Mouse (Mus musculus): ENCODE measurements around the gene Cntn6. TPM values are rescaled to one million over a fixed set of nuclear protein-coding genes. Genes with fewer than 3 reads are reported as not detected.

The Cntn6 gene
- 0.01 and 0.02 TPM in 2 replicates for polyA plus RNA-seq (2012; rRNA removed)
- polyA plus RNA-seq (2014; fragmentation: Nextera tagmentation; extraction: Ambion mirVana): not detected in 2 replicates

DNA sequence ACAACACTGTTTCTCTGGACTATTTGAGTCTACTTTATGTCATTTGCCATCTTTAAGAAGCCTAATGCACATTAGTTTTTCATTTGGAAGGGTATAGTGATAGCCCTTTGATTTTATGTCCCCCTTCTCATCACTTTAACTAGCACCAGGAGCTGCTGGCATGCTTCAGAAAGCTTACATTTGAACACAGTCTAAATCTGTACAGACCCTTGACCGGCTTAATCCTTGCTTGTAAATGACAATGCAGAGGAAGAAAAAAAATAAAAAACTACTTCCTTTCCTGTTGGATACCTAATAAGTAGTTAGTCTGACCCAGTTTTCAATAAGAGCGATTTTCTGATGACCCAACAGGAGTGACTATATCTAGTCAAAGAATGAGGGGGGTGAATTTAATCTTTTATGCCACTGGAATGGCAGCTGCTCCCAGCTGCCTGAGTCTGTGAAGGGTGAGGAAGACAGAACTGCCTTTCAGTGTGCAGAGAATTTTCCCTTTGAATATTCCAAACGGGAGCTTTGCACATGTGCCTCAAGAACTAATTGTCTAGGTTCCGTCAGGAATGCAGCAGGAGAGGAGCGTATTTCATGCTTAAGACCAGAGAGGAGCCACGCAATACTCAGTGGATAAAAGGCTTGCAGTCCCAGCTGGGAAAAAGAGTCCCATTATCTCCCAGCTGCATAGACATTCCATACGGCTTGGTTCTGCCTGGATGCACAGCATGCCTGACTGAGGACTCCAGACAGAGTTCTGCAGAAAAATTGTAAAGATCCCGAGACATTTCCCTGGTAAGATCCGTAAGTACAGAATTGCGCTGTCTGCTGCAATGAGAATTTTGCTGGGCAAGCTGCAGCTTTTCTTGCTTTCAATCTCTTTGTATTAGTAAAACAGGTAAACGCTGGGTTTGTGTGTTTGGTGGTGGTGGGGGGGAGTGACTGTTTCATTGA is at the start of gene Cntn6:
Cntn6 (plus strand) TSS at position 301 of the 942 bp plus-strand sequence.
- Histone ChIP-seq H3K9me3 (ENCODE audit: control insufficient read depth, low read length) (no peaks in the 10 kb centered on the region), H3K9ac (replicated peaks) (no peak within 1 kb of the TSS), H3K36me3 (replicated peaks; ENCODE audit: control insufficient read depth, insufficient read depth, low read depth) (no peaks in the 10 kb centered on the region), H3K4me3 (ENCODE audit: insufficient read depth in 1 of 2, low read depth in 2 of 2, low read length in 2 of 2) (no peak within 1 kb of the TSS), H3K4me2 (ENCODE audit: low read depth) (no peak within 1 kb of the TSS), H3K27ac (no peak within 1 kb of the TSS), H3K27me3 (ENCODE audit: control insufficient read depth, insufficient read depth, low read length) (no peaks in the 10 kb centered on the region), H3K4me1 (replicated peaks; ENCODE audit: control insufficient read depth in 2 of 2, insufficient read depth in 2 of 2, low read length in 1 of 2) (no peaks in the 10 kb centered on the region)
- no peak for ATAC-seq (ENCODE audit: insufficient read depth)
- whole genome bisulfite sequencing (ENCODE audit: insufficient replicate concordance): 66% methylated on average over 11 of the region's 11 CpGs
- no peak for DNase-seq (ENCODE audit: low read depth in 3 of 3, low spot score in 3 of 3)
- no peak for TF ChIP-seq CTCF (IDR thresholded peaks at IDR 0.05; ENCODE audit: low read depth)
- TF ChIP-seq EP300 (IDR thresholded peaks at IDR 0.05; ENCODE audit: low read depth): no peak

DNA sequence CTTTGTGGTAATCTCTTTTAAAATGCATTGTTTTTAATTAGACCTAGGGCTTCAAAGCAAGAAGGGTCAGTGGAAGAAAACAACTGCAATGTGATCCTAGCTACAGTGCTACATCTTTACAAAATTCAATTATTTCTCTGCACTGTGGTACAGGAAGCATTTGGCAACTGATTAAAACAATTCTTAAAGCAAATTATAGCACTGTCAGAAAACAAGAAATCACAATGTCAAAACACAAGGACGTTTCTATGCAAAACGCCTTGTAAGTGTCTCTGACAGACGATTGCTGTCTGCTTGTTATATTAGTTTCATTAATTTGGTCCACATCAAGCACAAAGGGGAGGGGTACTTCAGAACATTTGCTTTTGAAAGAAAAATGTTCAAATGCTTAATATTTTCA is 48.9 kb upstream of the Cntn6 start:
- Histone ChIP-seq H3K9ac (replicated peaks) (no peak overlapping the region), H3K4me1 (replicated peaks; ENCODE audit: control insufficient read depth in 2 of 2, insufficient read depth in 2 of 2, low read length in 1 of 2) (no peaks in the 10 kb centered on the region), H3K4me3 (ENCODE audit: insufficient read depth in 1 of 2, low read depth in 2 of 2, low read length in 2 of 2) (no peak overlapping the region), H3K9me3 (ENCODE audit: control insufficient read depth, low read length) (no peaks in the 10 kb centered on the region), H3K27me3 (ENCODE audit: control insufficient read depth, insufficient read depth, low read length) (no peaks in the 10 kb centered on the region), H3K27ac (no peak overlapping the region), H3K4me2 (ENCODE audit: low read depth) (no peak overlapping the region), H3K36me3 (replicated peaks; ENCODE audit: control insufficient read depth, insufficient read depth, low read depth) (no peaks in the 10 kb centered on the region)
- ATAC-seq (ENCODE audit: insufficient read depth) (no peak), DNase-seq (ENCODE audit: low read depth in 3 of 3, low spot score in 3 of 3) (no peak)
- TF ChIP-seq CTCF (IDR thresholded peaks at IDR 0.05; ENCODE audit: low read depth) (no peak), EP300 (IDR thresholded peaks at IDR 0.05; ENCODE audit: low read depth) (no peak)
- 68% methylated on average over 3 of the region's 3 CpGs for WGBS (ENCODE audit: insufficient replicate concordance)

DNA sequence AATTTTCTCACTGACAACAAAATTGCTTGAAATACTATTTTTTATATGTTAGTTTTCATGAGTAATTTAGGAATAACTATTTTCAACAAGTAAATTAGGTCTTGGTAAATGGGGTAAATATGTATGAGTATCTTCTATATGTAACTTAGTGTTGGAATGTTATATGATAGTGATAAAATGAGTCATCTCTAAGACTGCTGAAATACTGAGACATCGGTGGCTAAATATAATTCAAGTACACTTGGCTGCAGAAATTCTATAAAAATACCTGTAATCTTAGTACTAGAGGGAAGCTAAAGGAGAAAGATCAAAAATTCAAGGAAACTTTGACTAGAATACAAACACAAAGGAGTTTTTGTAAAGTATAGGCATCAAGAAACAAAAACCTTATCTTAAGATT is 21.9 kb upstream of the Cntn6 start:
- H3K9ac ChIP-seq (replicated peaks): no peak overlapping the region
- TF ChIP-seq EP300 (IDR thresholded peaks at IDR 0.05; ENCODE audit: low read depth): no peak
- TF ChIP-seq CTCF (IDR thresholded peaks at IDR 0.05; ENCODE audit: low read depth): no peak
- no peaks in the 10 kb centered on the region for H3K36me3 ChIP-seq (replicated peaks; ENCODE audit: control insufficient read depth, insufficient read depth, low read depth)
- 72% methylated on average over 1 of the region's 1 CpGs for WGBS (ENCODE audit: insufficient replicate concordance)
- no peak overlapping the region for H3K4me2 ChIP-seq (ENCODE audit: low read depth)
- no peaks in the 10 kb centered on the region for H3K27me3 ChIP-seq (ENCODE audit: control insufficient read depth, insufficient read depth, low read length)
- no peak overlapping the region for H3K27ac ChIP-seq
- DNase-seq (ENCODE audit: low read depth in 3 of 3, low spot score in 3 of 3): no peak
- no peak for ATAC-seq (ENCODE audit: insufficient read depth)
- no peaks in the 10 kb centered on the region for H3K9me3 ChIP-seq (ENCODE audit: control insufficient read depth, low read length)
- H3K4me1 ChIP-seq (replicated peaks; ENCODE audit: control insufficient read depth in 2 of 2, insufficient read depth in 2 of 2, low read length in 1 of 2): no peaks in the 10 kb centered on the region
- no peak overlapping the region for H3K4me3 ChIP-seq (ENCODE audit: insufficient read depth in 1 of 2, low read depth in 2 of 2, low read length in 2 of 2)

DNA sequence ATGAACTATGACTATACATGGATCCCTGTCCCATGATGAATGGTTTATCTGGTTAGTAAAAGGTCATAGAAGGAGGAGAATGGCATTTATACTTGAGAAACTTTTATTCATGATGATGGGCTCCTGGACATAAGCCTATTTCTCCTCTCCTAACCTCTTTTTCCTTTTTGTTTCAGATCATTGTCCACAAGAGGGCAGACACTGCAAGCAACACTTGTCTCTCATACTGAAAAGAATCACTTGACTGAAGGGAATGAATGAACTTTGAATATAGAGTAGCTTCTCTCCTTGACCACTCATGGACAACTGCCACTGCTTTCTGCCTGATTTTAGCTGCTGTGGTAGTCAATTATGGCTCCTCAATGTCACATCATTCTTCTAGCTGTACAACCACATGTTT is 13.3 kb upstream of the Cntn6 start:
- H3K27me3 ChIP-seq (ENCODE audit: control insufficient read depth, insufficient read depth, low read length): no peaks in the 10 kb centered on the region
- no peaks in the 10 kb centered on the region for H3K4me1 ChIP-seq (replicated peaks; ENCODE audit: control insufficient read depth in 2 of 2, insufficient read depth in 2 of 2, low read length in 1 of 2)
- ATAC-seq (ENCODE audit: insufficient read depth) (no peak), DNase-seq (ENCODE audit: low read depth in 3 of 3, low spot score in 3 of 3) (no peak)
- H3K9ac ChIP-seq (replicated peaks): no peak overlapping the region
- H3K4me3 ChIP-seq (ENCODE audit: insufficient read depth in 1 of 2, low read depth in 2 of 2, low read length in 2 of 2): no peak overlapping the region
- no peak overlapping the region for H3K4me2 ChIP-seq (ENCODE audit: low read depth)
- no peaks in the 10 kb centered on the region for H3K9me3 ChIP-seq (ENCODE audit: control insufficient read depth, low read length)
- no peaks in the 10 kb centered on the region for H3K36me3 ChIP-seq (replicated peaks; ENCODE audit: control insufficient read depth, insufficient read depth, low read depth)
- no peak for TF ChIP-seq CTCF (IDR thresholded peaks at IDR 0.05; ENCODE audit: low read depth)
- TF ChIP-seq EP300 (IDR thresholded peaks at IDR 0.05; ENCODE audit: low read depth): no peak
- H3K27ac ChIP-seq: no peak overlapping the region

DNA sequence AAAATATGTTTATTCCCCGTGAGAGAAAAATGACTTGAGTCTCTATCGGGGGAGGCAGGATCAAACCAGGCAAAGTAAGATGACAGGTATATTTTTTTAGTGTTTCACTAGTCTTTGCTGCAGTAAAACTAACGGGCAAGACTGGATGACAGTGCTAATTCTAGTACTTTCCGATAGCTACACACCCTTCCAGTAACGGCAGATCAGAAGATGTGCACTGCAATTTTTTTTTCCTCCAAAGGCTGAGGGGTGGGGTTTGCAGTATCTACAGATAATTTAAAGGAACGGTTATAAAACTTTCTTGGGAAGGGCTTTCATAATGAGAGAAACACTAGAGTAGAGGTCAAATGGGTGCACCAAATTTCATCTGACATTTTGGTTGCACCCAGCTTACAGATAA is 869 bp downstream of the Cntn6 start:
- no peak for DNase-seq (ENCODE audit: low read depth in 3 of 3, low spot score in 3 of 3)
- no peaks in the 10 kb centered on the region for H3K4me1 ChIP-seq (replicated peaks; ENCODE audit: control insufficient read depth in 2 of 2, insufficient read depth in 2 of 2, low read length in 1 of 2)
- TF ChIP-seq EP300 (IDR thresholded peaks at IDR 0.05; ENCODE audit: low read depth): no peak
- no peak for TF ChIP-seq CTCF (IDR thresholded peaks at IDR 0.05; ENCODE audit: low read depth)
- no peaks in the 10 kb centered on the region for H3K36me3 ChIP-seq (replicated peaks; ENCODE audit: control insufficient read depth, insufficient read depth, low read depth)
- H3K9ac ChIP-seq (replicated peaks): no peak overlapping the region
- no peak overlapping the region for H3K4me3 ChIP-seq (ENCODE audit: insufficient read depth in 1 of 2, low read depth in 2 of 2, low read length in 2 of 2)
- H3K4me2 ChIP-seq (ENCODE audit: low read depth): no peak overlapping the region
- 68% methylated on average over 6 of the region's 6 CpGs for WGBS (ENCODE audit: insufficient replicate concordance)
- H3K27me3 ChIP-seq (ENCODE audit: control insufficient read depth, insufficient read depth, low read length): no peaks in the 10 kb centered on the region
- no peak for ATAC-seq (ENCODE audit: insufficient read depth)
- no peaks in the 10 kb centered on the region for H3K9me3 ChIP-seq (ENCODE audit: control insufficient read depth, low read length)
- no peak overlapping the region for H3K27ac ChIP-seq
